Mouse (Mus musculus) splenic B cell, adult 2 months (primary cell): ENCODE measurements around the gene Prss34.

ENCODE experiments used
- DNase-seq: peaks from one replicate; pipeline ENCODE4 v3.0.0-alpha.2; 2011; ENCODE audit warnings: low read depth, low spot score
- H3K27me3 ChIP-seq: 2 replicates; pipeline ENCODE4 v1.6.1; 2012; ENCODE audit warnings: mild to moderate bottlenecking, low read length, moderate library complexity, mixed read lengths; ENCODE audit not compliant: control insufficient read depth, poor library complexity, insufficient read depth, severe bottlenecking
- H3K36me3 ChIP-seq: 2 replicates; pipeline ENCODE4 v1.6.1; 2012; ENCODE audit warnings: mild to moderate bottlenecking, low read length, moderate library complexity, mixed read lengths; ENCODE audit not compliant: control insufficient read depth, poor library complexity, insufficient read depth, severe bottlenecking

The Prss34 gene

GRCm38 (mm10) chr17:25345462-25345861, 47.3 kb downstream of the Prss34 start, which contains the start of gene Tpsab1:
Gene Tpsab1 (minus strand): TSS chr17:25345562.
- no peak for DNase-seq
- Histone ChIP-seq H3K36me3 (no peaks in the 10 kb centered on the region), H3K27me3 (no peaks in the 10 kb centered on the region)
